Mouse (Mus musculus): ENCODE measurements at regions not wholly inside any gene's neighbourhood (a gene's known extent, or its start where the extent isn't known, plus 50 kb on each side); places are given as distances from the start of the nearest gene placed in this dataset.

DNA sequence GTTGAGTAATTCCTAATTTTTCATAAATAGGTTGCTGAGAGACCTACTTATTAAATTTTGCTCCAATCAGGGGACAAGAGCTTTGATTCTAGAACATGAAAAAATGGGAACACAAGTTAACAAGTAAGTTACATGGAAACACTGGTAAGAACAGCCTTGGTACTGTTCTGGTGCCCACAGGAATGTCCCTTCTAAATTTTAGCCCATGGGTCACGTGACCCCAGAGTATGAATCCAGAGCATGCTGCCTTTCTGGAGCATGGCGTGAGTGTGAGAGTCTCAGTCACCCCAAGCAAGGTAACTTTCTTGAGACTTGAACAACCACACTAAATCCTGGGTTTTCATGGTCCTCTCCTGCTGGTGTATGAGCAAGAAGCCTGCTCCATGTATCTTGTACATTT, 263.7 kb upstream of the Actbl2 start:
- no peak for DNase-seq (ENCODE audit: low spot score)

DNA sequence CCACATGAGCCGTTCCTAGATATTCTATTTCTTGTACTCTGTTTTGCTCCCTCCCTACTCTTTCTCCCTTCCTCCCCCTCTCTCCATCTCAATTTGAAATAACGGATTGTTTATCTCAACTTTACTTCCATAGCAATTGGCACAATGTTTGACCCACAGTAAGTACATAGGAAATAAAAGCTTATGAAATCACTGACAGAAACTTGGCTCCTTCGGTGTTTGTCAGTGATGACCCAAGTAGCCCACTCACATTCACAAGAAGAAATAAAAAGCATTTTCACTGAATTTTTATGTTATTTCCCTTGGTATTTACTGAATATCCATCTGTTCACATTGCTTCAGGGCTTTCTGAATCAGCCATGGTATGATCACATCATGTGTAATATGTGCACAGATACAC, 260.2 kb upstream of the Actbl2 start:
- DNase-seq (ENCODE audit: low spot score), result no peak

DNA sequence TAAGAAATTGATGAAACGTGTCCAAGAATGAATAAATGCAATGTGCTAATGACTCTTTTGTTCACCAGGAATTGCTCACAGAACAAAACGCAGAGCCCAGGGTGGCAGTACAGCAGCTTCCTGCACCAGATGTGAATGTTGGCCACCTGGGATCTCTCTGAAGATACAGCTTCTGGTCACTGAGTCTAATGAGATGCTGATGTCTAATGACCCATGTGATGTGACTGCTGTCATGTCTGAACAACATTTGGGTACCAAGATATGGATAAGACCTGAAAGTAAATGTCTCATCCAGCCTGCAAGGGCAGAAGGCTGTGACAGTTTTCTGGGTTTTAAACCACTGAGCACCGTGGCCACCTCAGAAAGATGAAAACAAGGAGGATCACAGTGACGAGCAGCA, 252.1 kb upstream of the Actbl2 start:
- DNase-seq (ENCODE audit: low spot score), result no peak

DNA sequence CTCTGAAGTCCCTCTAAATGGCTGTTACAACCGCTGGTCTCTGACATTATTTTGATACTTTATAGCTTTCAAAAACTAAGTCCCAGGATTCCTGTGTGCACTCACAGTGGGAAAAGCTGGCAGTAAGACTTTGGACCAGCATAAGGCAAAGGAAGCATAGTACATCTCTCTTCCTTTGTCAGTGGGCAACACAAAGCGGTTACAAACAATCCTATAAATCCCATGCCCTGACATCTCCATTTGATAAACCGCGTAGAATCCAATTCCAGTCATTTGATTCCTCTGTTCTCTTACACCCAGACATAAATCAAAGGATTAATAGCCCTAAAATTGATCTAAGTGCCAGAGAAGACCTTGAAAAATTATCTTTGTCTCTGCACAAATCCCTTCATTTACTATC, 240.7 kb upstream of the Actbl2 start:
- no peak for DNase-seq (ENCODE audit: low spot score)

DNA sequence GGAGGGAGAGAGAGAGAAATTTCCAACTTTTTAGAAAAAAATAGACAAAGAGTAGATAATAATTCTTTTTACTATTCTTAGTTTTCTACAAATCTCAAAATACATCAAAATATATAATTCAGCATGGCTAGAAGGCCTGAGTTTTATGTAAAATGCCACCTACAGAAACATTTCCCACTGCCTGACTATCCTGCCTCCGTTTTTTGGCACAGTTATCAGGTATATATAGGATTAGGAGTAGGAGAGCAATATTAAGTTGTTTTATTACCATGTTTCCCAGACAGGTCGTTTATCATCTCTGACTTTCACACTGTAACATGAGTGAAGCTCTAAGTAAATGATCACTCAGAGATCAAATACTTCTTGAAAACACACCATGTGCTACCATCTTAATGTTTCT, 224.7 kb upstream of the Actbl2 start:
- DNase-seq (ENCODE audit: low spot score), result no peak

DNA sequence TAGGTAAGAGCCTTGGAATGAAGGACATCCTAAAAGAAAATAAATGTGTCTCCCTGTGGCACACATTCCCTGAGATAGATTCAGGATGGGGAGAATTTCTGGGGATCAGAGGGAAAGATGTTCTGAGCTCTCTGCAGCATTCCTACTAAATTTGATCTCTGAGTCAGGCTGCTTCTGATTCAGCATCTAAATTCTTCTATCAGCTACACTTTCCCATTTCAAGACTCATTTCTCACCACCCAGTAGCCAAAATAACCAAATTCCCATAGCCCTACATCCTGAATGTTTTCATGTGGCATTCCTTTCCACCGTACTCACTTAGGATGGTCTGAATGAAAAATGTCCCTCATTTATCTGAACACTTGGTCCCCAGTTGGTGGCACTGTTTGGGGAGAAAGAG, 223.2 kb upstream of the Actbl2 start:
- DNase-seq (ENCODE audit: low spot score), result no peak

DNA sequence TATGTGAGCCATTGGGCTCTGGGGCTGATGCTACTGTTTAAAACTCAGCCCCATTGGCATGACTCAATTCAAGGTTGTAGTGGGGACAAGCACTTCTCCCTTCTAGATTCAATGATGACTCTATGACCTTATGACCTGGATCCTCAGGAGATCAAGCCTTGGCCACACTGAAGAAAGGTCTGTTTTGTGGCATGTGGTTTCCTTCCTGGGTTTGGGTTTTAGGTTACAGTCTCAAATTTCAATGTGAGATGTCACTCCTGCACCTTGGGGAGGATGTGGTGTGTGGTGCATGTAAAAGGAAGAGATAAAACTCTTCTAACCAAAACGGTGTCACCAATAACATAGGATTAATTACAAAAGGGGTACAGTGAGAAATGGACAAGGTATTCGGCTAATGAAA, 211.2 kb upstream of the Actbl2 start:
- no peak for DNase-seq (ENCODE audit: low spot score)

DNA sequence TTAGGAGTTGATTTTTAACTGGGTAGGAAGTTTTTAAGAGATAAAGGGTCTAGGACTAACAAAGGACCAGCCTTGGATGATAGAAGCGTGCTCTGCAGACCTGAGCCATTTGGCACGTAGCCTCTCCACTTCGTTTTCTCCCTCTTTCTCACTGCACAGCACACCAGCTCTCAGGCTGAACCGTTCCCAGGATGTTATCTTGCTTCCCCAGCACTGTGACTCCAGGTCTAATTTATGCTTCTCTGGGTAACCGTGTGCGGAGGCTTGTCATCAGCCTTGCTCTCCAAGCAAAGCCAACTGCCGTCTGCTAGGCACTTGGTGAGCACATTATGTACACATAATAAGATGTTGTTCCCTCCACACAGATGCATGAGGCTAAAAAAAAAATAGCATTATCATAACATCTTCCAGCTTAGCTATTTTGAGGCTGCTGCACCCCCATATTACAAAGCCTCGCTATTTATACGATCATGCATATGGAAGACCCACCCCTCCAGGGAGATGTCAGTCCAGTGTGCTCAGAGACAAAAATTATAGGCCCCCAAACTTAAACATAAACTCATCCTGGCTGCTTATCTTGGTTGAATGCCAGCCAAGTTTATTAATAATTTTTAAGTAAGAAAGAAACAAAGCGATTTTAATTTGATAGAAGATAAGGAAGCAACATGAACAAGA, 210.3 kb upstream of the Actbl2 start:
- DNase-seq (ENCODE audit: low spot score), result no peak

DNA sequence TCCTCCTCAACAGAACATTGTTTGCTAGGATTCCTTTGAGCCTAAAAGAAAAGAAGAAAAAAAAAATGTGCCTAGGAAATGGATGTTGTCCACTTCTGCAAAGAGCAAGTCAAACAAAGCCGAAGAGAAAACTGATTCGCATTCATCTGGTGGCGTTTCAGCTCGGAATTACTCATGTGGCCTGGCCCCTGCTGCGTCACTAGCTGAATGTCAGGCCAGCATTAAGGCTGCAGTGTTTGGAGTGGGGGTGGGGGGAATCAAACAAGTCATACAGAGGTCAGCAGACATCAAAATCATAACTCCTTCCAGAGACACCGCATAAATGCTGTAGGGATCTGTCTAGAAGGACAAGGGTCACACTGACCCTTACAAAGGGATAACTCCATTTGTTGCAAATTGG, 204.7 kb upstream of the Actbl2 start:
- DNase-seq (ENCODE audit: low spot score), result no peak

DNA sequence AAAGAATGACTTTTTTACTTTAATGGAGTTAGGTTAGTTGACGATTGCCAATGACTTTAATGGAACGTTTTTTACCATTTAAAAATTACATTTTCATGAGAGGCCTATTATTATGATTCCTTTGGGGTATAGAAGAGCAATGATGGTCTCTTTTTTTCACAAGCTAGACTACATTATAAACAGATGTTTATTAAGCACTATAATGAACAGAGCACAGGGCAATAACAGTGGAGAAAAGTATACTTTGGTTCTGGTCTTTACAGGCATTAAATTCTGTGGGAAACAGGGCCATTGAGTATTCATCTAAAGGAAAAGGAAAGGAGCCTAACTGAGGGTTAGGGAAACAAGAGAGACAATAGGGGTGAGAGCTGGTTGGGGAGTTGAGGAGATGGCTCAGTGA, 199.0 kb upstream of the Actbl2 start:
- no peak for DNase-seq (ENCODE audit: low spot score)

DNA sequence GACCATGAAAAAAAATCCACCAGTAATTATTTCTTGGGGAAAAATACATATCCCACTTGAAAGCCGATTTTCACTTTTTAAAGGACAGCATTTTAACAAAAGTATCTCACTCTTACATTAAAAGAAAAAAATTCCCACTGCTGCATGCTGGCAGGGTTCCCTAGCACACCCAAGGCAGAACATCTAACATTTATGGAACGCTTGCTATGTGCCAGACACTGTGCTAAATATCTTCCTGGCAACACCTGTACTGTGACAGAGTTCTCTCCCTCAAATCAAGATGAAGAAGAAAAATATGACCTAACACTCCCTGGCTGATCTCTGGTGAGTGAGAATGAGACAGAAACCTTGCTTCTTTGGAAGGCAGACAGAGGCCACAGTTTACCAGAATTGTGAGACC, 167.1 kb upstream of the Actbl2 start:
- DNase-seq (ENCODE audit: low spot score), result no peak

DNA sequence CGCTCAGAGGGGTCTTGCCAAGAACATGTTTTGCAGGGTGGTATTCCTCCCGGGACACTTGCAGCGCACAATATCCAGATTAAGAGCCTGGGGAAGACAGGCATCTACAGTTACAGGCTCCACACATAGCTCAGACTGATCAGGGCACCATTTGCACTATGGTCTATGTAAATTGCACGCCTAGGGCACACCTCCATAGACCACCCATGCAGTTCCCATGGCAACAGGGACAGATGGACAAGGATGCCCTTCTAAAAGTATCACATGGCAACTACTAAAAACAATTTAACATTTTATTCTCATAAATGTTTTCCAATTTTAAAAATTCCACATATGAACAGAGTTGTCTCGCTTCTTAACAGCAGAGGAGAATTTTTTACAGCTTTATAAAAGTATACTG, 158.7 kb upstream of the Actbl2 start:
- no peak for DNase-seq (ENCODE audit: low spot score)

DNA sequence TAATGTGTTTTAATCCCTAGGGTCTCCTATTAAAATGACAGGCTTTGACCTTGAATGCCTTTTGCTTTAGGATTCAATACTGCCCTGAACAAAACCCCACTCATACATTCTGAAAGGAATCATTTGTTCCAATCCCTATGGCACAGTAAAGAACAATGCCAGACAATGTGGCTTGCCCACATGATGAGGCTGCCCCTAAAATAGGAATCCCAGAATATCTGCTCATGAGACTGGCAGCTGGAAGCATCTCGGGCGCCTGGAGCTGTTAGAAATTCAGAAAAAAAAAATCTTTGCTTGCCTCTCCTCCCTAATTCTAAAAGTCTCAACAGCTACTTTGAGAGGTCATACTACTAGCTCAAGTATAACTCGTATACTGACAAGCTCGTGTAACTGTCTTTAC, 157.5 kb upstream of the Actbl2 start:
- DNase-seq (ENCODE audit: low spot score), result no peak

DNA sequence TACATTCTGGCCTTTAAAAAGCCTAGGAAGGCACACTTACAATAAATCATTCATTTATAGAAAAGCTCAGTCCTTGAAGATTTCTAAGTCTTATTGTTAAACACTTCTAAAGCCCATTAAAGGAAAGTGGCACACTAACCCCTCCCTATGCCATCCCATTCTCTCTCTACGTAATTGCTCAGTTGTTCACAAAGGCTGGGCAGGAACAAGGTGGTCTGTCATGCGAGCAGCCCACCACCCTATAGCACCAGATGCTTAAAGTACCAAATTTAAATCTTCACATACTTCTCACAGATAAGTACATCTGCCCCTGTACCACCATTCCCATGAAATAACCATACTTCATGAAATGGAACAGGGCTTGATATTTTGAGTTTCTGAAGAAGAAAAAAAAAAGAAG, 156.1 kb upstream of the Actbl2 start:
- DNase-seq (ENCODE audit: low spot score), result no peak

DNA sequence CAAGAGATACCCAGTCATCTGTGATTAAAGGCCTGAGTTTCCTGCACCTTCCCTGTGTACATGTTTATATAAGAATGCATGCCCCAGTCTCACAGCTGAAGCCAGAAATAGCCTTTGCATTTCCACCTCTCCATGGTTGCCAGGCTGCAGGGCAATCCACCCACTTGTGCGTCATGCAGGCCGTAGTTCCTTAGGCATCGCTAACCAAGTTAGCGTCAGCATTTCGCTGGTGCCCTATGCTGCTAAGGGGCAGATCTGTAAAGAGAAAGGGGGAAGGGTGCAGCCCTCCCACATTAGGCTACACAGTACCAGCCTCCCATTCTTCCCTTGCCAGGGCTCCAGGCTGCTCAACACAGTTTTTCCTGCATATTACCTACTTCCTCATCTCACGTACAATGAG, 155.6 kb upstream of the Actbl2 start:
- DNase-seq (ENCODE audit: low spot score), result no peak

DNA sequence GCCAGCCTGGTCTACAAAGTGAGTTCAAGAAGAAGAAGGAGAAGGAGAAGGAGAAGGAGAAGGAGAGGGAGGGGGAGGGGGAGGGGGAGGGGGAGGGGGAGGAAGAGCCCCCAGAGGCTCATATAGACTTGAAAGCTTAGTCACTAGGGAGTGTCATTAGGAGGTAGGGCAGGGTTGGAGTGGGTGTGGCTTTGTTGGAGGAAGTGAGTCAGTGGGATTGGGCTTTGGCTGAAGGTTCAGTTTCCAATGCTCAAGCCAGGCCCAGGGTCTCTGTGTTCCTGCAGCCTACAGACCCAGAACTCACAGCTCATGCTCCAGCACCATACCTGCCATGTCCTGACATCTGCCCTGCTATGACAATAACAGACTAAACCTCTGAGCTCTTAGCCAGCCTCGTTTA, 154.4 kb upstream of the Actbl2 start:
- DNase-seq (ENCODE audit: low spot score), result no peak

DNA sequence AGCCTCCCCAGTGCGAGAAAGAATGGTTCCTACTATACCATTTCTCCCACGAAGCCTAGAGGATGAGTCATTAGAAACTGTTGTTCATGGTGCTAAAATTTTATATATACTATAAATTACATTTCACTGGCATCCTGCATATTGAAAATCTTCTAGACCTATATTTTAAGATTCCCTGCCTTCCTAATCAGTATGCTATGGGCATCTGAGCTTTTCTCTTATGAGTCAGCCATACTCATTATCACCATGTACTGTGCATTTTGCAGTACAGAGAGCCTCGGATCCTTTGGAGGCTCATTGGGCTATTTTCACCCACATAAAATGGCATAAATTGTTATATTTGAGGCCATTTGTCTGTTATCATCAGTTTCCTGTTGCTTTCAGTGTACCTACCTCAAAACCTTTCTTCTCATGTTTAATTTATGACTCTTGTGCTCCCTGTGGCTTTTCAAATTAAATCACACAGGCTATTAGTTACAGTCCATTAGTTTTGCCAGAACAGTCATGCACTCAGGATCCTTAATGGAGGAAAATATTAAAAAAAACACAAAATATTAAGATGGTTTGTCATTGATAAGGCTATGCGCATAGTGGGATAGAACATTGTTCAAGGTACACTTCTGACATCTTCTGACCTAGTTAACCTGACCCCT, 150.1 kb upstream of the Actbl2 start:
- DNase-seq (ENCODE audit: low spot score), result no peak

DNA sequence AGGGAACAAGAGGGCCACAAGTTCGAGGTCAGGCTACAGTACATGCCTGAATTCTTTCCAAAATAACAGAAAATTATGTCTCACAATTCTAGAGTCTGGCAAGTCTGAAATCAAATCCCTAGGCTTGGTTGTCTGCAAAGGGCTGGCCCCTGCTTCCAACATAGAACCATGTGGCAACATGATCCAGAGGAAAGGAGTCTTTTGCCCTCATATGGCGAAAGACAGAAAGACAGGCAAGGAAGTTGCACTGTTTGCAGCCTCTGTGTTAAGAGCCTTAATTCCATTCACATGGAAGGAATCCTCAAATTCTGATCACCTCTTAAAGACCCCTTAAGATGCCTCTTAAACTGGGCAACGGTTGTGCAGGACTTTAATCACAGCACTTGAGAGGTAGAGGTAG, 123.7 kb upstream of the Actbl2 start:
- no peak for DNase-seq (ENCODE audit: low spot score)

DNA sequence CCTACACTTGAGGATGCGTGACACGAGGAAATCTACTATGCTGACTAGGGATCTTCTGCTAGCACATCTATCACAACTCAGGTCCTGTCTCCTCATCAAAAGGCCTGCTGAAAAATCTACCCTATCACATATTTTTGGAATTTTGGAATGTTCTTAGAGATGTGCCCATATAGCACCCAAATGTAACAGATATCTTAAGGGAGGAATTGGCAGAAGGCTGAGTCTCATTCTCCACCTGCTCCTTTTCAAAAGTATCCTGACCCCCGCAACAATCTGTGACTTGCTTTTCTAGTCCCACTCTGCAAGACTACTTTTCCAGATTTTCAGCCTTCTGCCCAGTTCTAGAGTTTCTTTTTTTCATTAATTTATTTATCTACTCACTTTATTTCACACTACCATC, 118.4 kb upstream of the Actbl2 start:
- DNase-seq (ENCODE audit: low spot score), result no peak

DNA sequence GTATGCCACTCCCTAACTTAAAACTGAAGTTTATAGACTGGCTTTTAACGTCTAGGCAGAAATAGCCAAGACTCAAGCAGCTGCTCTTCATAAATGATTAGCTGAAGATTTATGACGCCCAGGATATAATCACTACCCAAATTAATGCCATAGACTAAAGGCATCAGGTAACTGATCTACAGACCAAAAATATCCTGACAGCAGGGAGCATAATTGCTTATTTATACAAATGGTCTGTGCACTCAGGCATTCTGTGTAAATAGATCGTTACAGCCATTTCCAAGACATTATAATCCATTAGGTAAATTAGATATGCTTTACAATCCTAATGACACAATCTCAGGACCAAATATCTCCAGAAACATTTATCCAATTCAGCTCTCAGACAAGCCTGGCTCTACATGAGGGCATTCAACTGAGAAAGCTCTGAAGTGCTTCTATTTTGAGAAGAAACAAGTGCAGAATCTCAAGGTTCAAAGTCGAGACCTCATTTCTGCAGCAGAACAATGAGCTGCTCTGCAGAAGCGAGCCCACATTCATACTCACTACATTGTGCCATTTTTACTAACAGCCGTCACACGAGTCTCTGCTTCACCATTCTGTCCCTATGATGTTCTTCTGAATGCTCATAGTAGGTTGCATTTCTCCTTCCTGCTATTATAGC, 111.9 kb upstream of the Actbl2 start:
- DNase-seq (ENCODE audit: low spot score), result no peak

DNA sequence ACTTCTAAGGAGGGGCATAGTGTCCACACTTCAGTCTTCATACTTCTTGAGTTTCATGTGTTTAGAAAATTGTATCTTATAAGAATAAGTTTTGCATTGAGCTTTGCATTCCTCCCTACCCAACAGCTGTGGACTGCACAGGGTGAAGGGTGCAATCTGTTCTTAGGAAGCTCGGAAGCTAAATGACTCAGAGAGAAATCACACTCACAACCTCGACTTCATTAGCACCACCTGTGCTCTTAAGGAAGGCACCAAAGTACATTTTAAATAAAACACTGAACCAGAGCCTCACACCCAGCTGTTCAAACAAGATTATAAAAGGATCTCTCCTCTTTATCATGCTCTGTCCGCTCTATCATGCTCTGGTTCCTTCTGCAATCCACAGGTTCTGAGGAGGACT, 110.1 kb upstream of the Actbl2 start:
- no peak for DNase-seq (ENCODE audit: low spot score)

DNA sequence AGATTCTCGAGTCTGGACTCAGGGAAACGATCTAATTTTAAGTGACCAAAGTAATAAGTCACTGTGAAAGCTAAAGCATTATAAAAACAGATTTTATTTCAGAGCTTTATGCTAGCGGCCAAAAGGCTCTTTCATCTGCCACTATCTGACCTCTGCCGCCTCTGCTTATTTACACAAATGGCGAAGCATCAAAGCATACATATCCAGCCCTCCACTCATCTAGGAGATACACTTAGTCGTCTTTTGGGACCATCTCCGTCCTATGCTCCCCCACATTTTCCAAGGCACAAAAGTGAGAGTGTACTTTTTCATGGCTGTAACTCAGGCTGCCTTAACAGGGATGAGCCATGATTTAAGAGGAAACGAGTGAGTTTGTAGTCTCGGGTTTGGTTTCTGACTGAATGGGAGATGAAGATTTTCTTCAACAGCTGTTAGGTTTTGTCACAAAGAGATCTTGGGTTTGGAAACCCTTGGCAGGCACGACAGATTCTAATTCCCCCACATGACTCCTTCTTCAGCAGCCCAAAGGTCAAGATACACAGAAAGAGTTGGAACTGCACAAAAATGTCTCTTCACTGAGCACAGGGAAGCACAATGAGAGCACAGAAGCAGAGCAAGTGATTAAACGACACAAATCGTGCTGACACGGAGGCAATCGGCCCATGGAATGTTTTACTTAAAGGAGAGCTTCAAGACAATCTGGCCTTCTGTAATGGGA, 96.7 kb upstream of the Actbl2 start:
- DNase-seq (ENCODE audit: low spot score), result no peak

DNA sequence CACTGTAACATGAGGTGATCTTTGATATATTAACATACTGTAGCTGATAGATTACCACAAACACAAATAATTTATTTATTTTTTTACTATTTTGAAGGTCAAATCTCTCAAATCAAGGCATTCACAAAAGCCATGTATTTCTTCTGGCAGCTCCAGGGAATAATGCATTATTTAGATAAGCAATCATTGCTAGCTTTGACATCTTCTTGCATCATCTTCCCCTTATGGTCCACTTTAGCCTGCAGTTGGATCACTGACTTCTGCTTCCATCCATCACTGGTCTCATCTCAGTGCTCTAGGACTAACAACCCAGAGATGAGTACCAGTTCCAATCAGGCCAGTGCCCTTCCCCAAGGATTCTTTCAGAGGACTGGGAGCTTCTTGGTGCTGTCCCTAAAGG, 95.3 kb upstream of the Actbl2 start:
- DNase-seq (ENCODE audit: low spot score), result no peak
